Mouse (Mus musculus) spleen, adult 2 months (tissue): Measurements from ENCODE around the gene Tlr3. TPM values are rescaled to one million over a fixed set of nuclear protein-coding genes. Genes with fewer than 3 reads are reported as not detected.

Experiments
- DNase-seq, 2 experiments: peaks; one replicate each; pipeline versions ENCODE4 v3.0.0 to v3.0.0-alpha.2; 2012 to 2021; ENCODE audit warnings: low spot score in 2 of 2, low read depth in 1 of 2
- H3K27ac ChIP-seq: fragments of 200-500 bp; 2 replicates; pipeline ENCODE4 v1.5.1; 2012; ENCODE audit warnings: low read length, inconsistent platforms; ENCODE audit not compliant: insufficient read depth
- H3K27me3 ChIP-seq: fragments of 200-500 bp; 2 replicates; pipeline ENCODE4 v1.6.1; 2012; ENCODE audit warnings: mild to moderate bottlenecking, moderate library complexity, low read length, inconsistent platforms; ENCODE audit not compliant: control insufficient read depth, insufficient read depth
- H3K36me3 ChIP-seq: fragments of 200-500 bp; 2 replicates; pipeline ENCODE4 v1.6.1; 2012; ENCODE audit warnings: mild to moderate bottlenecking, low read length, inconsistent platforms; ENCODE audit not compliant: control insufficient read depth, insufficient read depth
- H3K4me1 ChIP-seq: fragments of 200-500 bp; 2 replicates; pipeline ENCODE4 v1.6.1; 2011; ENCODE audit warnings: inconsistent platforms; ENCODE audit not compliant: control insufficient read depth, insufficient read depth, insufficient read length
- H3K4me3 ChIP-seq: fragments of 200-500 bp; 2 replicates; pipeline ENCODE4 v1.5.1; 2011; ENCODE audit warnings: mild to moderate bottlenecking, inconsistent platforms; ENCODE audit not compliant: insufficient read depth, insufficient read length; ENCODE audit errors: extremely low read depth
- CTCF ChIP-seq: fragments of 200-500 bp; IDR thresholded peaks from 2 replicates; pipeline ENCODE4 v1.5.1; 2011; ENCODE audit warnings: mild to moderate bottlenecking, inconsistent platforms; ENCODE audit not compliant: insufficient read depth, insufficient read length, insufficient replicate concordance; ENCODE audit errors: extremely low read depth
- POLR2A ChIP-seq: fragments of 200-500 bp; IDR thresholded peaks from 2 replicates; pipeline ENCODE4 v1.6.1; 2011; ENCODE audit warnings: low read depth, low read length, inconsistent platforms
- WGBS: fragments of 180-500 bp; shearing (Covaris S2); methylation state at CpG from one replicate; pipeline ENCODE4 v1.1.7; 2018; 5-methylcytosine and 5-hydroxymethylcytosine counted together
- polyA plus RNA-seq: library from polyadenylated mRNA; depleted of rRNA; stranded (reverse); fragments of >200 nt; gene quantifications from 2 replicates; pipeline ENCODE4 v1.2.3, GENCODE M21; 2012; rRNA removed

Gene Tlr3
- polyA plus RNA-seq, 1 experiment: 2.1 TPM

DNA sequence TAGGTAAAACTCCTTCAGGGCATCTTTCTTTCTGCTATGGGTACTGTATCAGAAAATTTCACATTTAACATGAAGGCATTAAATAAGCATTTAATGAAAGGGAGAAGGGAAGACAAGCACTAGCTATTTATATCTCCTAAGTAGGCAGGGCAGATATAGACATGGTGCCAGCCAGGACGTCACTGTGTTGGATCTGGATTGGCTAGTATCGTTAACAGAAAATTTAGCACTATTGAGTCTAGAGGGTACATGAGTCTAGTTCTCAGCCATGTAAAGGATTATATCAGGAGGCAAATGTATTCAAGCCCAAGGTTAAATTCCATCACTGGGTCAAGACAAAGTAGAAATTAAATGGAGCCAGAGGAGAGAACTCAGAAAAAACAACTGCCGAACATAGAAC lies 36.8 kb downstream of the Tlr3 start:
- Histone ChIP-seq H3K4me1 (no peaks in the 10 kb centered on the region), H3K27me3 (no peaks in the 10 kb centered on the region), H3K4me3 (no peak overlapping the region), H3K36me3 (no peaks in the 10 kb centered on the region), H3K27ac (no peak overlapping the region)
- 77% methylated on average over 3 of the region's 3 CpGs for WGBS
- DNase-seq: no peak
- TF ChIP-seq CTCF (no peak), POLR2A (no peak)

DNA sequence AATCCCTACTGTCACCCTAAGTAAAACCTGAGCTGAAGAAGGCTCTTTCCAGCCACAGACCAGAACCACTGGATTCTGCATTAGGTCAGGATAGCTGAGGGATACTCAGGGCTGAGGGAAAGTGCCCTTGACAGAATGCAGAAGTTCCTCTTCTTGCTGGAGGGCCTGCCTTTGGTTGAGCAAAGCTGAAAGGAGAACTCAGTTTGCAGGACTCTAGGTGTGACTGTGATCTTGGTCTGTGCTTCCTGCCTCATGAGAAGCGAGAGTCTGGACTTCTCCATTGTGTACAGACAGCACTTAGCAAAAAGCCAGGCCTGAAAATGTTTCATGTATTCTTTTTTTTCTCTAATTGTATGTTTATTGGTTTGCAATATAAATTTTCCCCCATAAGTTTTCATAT lies 43.7 kb downstream of the Tlr3 start:
- WGBS: 16% methylated on average over 1 of the region's 1 CpGs
- DNase-seq: no peak
- Histone ChIP-seq H3K27ac (peak overlapping the region; percentile 14; the same call in 1 of the 2 replicates), H3K4me1 (no peaks in the 10 kb centered on the region), H3K27me3 (no peaks in the 10 kb centered on the region), H3K4me3 (no peak overlapping the region), H3K36me3 (no peaks in the 10 kb centered on the region)
- TF ChIP-seq CTCF: no peak
- no peak for TF ChIP-seq POLR2A

- WGBS: 98% methylated on average over 1 of the region's 1 CpGs
- no peak for DNase-seq
- H3K36me3 ChIP-seq: no peaks in the 10 kb centered on the region
Observed at GRCm38 (mm10) chr8:45363220-45363619, 47.7 kb downstream of the Tlr3 start.

GRCm38 (mm10) chr8:45362323-45362722 lies 48.6 kb downstream of the Tlr3 start:
- DNase-seq: peak in 1 of 2 experiments; percentile 21
- TF ChIP-seq CTCF (no peak), POLR2A (no peak)

More at GRCm38 (mm10) chr8:45363220-45363619, 47.7 kb downstream of the Tlr3 start:
- H3K27ac ChIP-seq: no peak overlapping the region
- no peaks in the 10 kb centered on the region for H3K4me1 ChIP-seq
- TF ChIP-seq POLR2A: no peak
- no peak for TF ChIP-seq CTCF
- no peak overlapping the region for H3K4me3 ChIP-seq
- H3K27me3 ChIP-seq: no peaks in the 10 kb centered on the region

GRCm38 (mm10) chr8:45359091-45359605 lies 51.7 kb downstream of the Tlr3 start:
- no peaks in the 10 kb centered on the region for H3K36me3 ChIP-seq
- H3K4me1 ChIP-seq: no peaks in the 10 kb centered on the region
- H3K27me3 ChIP-seq: no peaks in the 10 kb centered on the region; the same call in 1 of the 2 replicates
- TF ChIP-seq CTCF (no peak), POLR2A (no peak)
- no peak for DNase-seq
- WGBS: 81% methylated on average over 6 of the region's 6 CpGs
- H3K27ac ChIP-seq: no peak overlapping the region
- no peak overlapping the region for H3K4me3 ChIP-seq

More at GRCm38 (mm10) chr8:45362323-45362722, 48.6 kb downstream of the Tlr3 start:
- no peaks in the 10 kb centered on the region for H3K4me1 ChIP-seq
- H3K4me3 ChIP-seq: no peak overlapping the region
- no peaks in the 10 kb centered on the region for H3K36me3 ChIP-seq
- no peaks in the 10 kb centered on the region for H3K27me3 ChIP-seq
- WGBS: 70% methylated on average over 6 of the region's 6 CpGs
- no peak overlapping the region for H3K27ac ChIP-seq

DNA sequence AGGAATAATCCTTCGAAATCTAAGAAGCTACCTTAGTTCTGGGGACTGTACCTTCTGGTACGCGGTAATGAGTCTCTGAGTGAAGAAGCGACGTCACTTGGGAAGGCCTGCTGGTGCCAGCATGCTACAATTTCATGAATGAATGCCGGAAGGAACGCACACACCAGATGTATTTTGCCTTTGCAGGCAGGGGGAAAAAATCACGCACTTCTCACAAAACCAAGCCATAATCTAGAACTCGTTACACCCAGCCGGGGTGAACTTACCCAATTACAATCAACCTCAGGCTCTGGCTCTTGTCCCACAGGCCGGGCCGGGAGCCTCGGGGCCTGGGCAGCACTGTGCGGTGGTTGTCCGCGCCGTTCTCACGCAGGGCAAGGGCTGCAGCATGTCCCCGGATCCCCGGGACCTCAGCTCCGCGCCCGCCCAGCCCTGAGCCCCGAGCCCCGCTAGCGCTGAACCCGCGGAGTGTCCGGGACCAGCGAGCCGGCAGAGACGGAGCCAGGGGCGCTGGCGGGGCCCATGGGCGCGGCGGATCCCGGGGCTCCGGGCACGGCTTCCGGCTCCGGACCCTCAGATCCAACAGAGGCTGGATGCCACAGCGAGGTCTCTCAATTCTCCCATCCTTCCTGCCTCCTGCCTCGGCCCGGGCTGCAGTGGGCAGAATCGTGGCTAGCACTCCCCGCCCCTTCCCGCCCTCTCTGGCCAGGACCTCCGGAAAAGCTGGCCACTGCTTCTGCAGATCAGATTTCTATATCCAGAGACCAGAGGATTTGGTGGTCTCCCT lies 52.6 kb downstream of the Tlr3 start:
- no peaks in the 10 kb centered on the region; the same call in 1 of the 2 replicates for H3K27me3 ChIP-seq
- no peak overlapping the region for H3K27ac ChIP-seq
- no peaks in the 10 kb centered on the region for H3K36me3 ChIP-seq
- H3K4me1 ChIP-seq: no peaks in the 10 kb centered on the region
- WGBS: 15% methylated on average over 41 of the region's 49 CpGs
- peak overlapping the region; percentile 31; the same call in 1 of the 2 replicates for H3K4me3 ChIP-seq
- TF ChIP-seq POLR2A (no peak), CTCF (no peak)
- DNase-seq: no peak

GRCm38 (mm10) chr8:45355809-45356208 lies 55.1 kb downstream of the Tlr3 start:
- no peak for TF ChIP-seq POLR2A
- TF ChIP-seq CTCF: no peak
- no peaks in the 10 kb centered on the region; the same call in 1 of the 2 replicates for H3K27me3 ChIP-seq
- no peak overlapping the region for H3K27ac ChIP-seq
- DNase-seq: no peak
- H3K4me3 ChIP-seq: no peak overlapping the region
- WGBS: 93% methylated on average over 6 of the region's 6 CpGs
- H3K36me3 ChIP-seq: no peaks in the 10 kb centered on the region
- H3K4me1 ChIP-seq: no peaks in the 10 kb centered on the region

Other genes with a start within 250 kb of the Tlr3 start
- gene F11, start 149.0 kb downstream of the Tlr3 start, polyA plus RNA-seq: not detected in 2 replicates
- 0.02 TPM in 2 replicates for gene Klkb1, start 116.2 kb downstream of the Tlr3 start, polyA plus RNA-seq
- not detected in 2 replicates for gene Gm45753, start 102.6 kb downstream of the Tlr3 start, polyA plus RNA-seq
- gene Cyp4v3, start 77.9 kb downstream of the Tlr3 start, polyA plus RNA-seq: 2.0 and 2.1 TPM in 2 replicates
- gene Fam149a, start 28.8 kb downstream of the Tlr3 start, polyA plus RNA-seq: 2.1 and 2.3 TPM in 2 replicates
- gene Sorbs2, start 96.7 kb upstream of the Tlr3 start, polyA plus RNA-seq: 25.4 and 28.5 TPM in 2 replicates